Mouse (Mus musculus) forebrain, postnatal 0 days (tissue): ENCODE measurements around the gene 2900011O08Rik. TPM values are rescaled to one million over a fixed set of nuclear protein-coding genes. Genes with fewer than 3 reads are reported as not detected.

Experiments used
- ATAC-seq: fragments of 200-750 bp; cut with Nextera tagmentation; 2 replicates; pipeline ENCODE4 v1.8.0; 2017; ENCODE audit warnings: mild to moderate bottlenecking, moderate library complexity
- DNase-seq: peaks from one replicate; pipeline ENCODE4 v3.0.0-alpha.2; 2015
- H3K27ac ChIP-seq: fragments of 300-500 bp; sonication (generic); 2 replicates; pipeline ENCODE4 v1.5.1; 2014; ENCODE audit warnings: low read depth, mild to moderate bottlenecking, antibody characterized with exemption, low read length, moderate library complexity, mixed read lengths
- H3K27me3 ChIP-seq: fragments of 300-500 bp; sonication (generic); 2 replicates; pipeline ENCODE4 v1.6.1; 2014; ENCODE audit warnings: mild to moderate bottlenecking, low read length, mixed read lengths; ENCODE audit not compliant: insufficient read depth
- H3K36me3 ChIP-seq: fragments of 300-500 bp; sonication (generic); 2 replicates; pipeline ENCODE4 v1.6.1; 2014; ENCODE audit warnings: mild to moderate bottlenecking, moderate library complexity; ENCODE audit not compliant: insufficient read depth
- H3K4me1 ChIP-seq: fragments of 300-500 bp; sonication (generic); 2 replicates; pipeline ENCODE4 v1.6.1; 2014; ENCODE audit warnings: antibody characterized with exemption; ENCODE audit not compliant: insufficient read depth
- H3K4me2 ChIP-seq: fragments of 300-500 bp; sonication (generic); 2 replicates; pipeline ENCODE4 v1.6.1; 2014; ENCODE audit warnings: low read depth, mild to moderate bottlenecking, moderate library complexity
- H3K4me3 ChIP-seq: fragments of 300-500 bp; sonication (generic); 2 replicates; pipeline ENCODE4 v1.5.1; 2014; ENCODE audit warnings: low read depth, low read length, mixed read lengths
- H3K9ac ChIP-seq: fragments of 300-500 bp; sonication (generic); 2 replicates; pipeline ENCODE4 v1.6.1; 2014; ENCODE audit warnings: mild to moderate bottlenecking
- H3K9me3 ChIP-seq: fragments of 300-500 bp; sonication (generic); 2 replicates; pipeline ENCODE4 v1.6.1; 2016; ENCODE audit warnings: low read length
- CTCF ChIP-seq: sonication (generic); IDR thresholded peaks from 2 replicates; pipeline ENCODE4 v1.5.1; 2016; ENCODE audit warnings: antibody characterized with exemption, control low read depth, low read depth
- WGBS: fragments of 180-500 bp; shearing (Covaris S2); extraction: QIAGEN DNeasy Blood & Tissue Kit; methylation state at CpG from one replicate; pipeline ENCODE4 v1.1.7; 2014; 5-methylcytosine and 5-hydroxymethylcytosine counted together
- polyA plus RNA-seq: library from polyadenylated mRNA; unstranded; fragments of >200 nt; fragmentation: Nextera tagmentation; extraction: Ambion mirVana; gene quantifications from 2 replicates; pipeline ENCODE4 v1.2.1, GENCODE M21; 2015
- total RNA-seq: library from RNA; depleted of rRNA; stranded (reverse); fragments of >200 nt; gene quantifications from 2 replicates; pipeline ENCODE4 v1.2.3, GENCODE M21; 2014

2900011O08Rik gene
- total and polyA plus RNA-seq, 2 experiments from 2014 or later, result 165 to 213 TPM

- H3K4me3 ChIP-seq, result no peak overlapping the region
- no peaks in the 10 kb centered on the region for H3K4me1 ChIP-seq
- H3K27me3 ChIP-seq, result no peaks in the 10 kb centered on the region
- ATAC-seq (no peak), DNase-seq (no peak)
- TF ChIP-seq CTCF, result no peak
- H3K36me3 ChIP-seq, result peaks cover 38% of the 10 kb centered on the region
- H3K9ac ChIP-seq, result no peak overlapping the region
- no peak overlapping the region for H3K27ac ChIP-seq
- WGBS, result 95% methylated on average over 2 of the region's 2 CpGs
- H3K4me2 ChIP-seq, result no peak overlapping the region
- H3K9me3 ChIP-seq, result no peaks in the 10 kb centered on the region
These were observed 105.4 kb downstream of the 2900011O08Rik start for GRCm38 (mm10) chr16:14091771-14092170.

DNA sequence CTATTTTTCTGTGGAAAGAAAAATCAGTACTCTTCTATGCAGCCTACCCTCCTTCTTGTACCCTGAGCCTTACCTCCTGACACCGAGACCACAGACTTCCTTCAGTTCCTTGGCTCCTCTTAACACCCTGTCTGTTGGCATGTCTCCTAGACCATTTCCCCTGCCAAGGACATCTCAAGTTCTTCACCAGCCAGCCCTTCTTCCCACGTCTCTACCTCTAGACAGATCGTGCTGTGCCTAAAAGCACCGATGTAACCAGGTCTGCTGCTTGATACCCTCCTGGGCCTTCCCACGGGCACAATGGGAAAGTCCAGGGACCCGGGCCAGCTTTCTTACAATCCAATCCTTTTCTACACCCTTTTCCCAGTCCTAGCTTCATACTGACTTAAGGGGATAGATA is 119.5 kb downstream of the 2900011O08Rik start:
- 75% methylated on average over 6 of the region's 6 CpGs for WGBS
- Histone ChIP-seq H3K27ac (no peak overlapping the region), H3K4me2 (no peak overlapping the region), H3K4me1 (no peaks in the 10 kb centered on the region), H3K4me3 (no peak overlapping the region), H3K9me3 (no peaks in the 10 kb centered on the region), H3K9ac (no peak overlapping the region), H3K36me3 (peaks cover 26% of the 10 kb centered on the region), H3K27me3 (no peaks in the 10 kb centered on the region)
- no peak for ATAC-seq
- DNase-seq, result no peak
- TF ChIP-seq CTCF, result no peak

DNA sequence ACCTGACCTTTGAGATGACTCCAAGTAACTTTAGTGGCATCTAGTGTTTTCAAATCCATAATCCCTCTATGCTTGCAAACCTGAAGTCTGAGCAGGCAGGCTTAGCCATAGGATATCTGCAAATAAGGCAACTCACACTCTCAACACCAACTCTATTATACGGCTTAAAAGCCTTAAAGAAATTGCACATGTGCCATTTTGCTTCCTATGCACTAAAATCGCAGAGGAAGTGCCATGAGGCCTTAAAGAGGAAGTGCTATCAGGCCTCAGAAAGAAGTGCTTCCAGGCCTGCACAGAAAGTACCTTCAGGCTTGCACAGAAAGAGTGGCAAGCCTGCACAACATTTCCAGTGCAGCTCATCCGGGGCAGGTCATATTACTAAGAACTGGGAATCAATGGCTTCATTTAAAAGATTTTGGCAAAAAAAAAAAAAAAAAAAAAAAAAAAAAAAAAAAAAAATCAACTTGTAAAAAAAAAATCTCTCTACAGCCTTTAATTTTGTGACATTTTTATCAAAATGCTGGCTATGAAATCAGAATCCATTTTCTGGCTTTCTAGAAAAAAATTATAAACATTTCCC is 123.3 kb downstream of the 2900011O08Rik start:
- no peak for TF ChIP-seq CTCF
- no peak overlapping the region for H3K9ac ChIP-seq
- no peaks in the 10 kb centered on the region for H3K9me3 ChIP-seq

DNA sequence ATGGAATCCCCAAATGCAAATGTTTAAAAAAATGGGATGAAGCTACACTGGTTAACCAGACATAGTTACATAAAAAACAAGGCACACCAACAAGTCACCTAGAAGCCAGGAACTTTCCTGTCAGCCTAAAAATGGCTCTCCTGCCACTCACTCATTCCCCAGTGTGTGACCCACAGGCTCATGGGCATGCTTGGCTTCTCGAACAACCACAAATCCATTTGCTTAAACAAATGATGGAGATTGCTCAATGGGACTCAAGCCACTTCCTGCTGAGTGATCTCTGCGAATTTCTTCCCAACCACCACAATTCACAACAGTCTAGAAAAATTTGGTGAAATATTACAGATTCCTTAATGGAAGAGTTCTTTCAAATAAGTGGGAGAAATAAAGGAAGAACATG is 124.5 kb downstream of the 2900011O08Rik start:
- ATAC-seq, result no peak
- H3K27ac ChIP-seq, result no peak overlapping the region

More for the DNA sequence above, 123.3 kb downstream of the 2900011O08Rik start:
- Histone ChIP-seq H3K4me2 (no peak overlapping the region), H3K4me3 (no peak overlapping the region), H3K27ac (no peak overlapping the region), H3K27me3 (no peaks in the 10 kb centered on the region), H3K4me1 (no peaks in the 10 kb centered on the region), H3K36me3 (peaks cover 42% of the 10 kb centered on the region)
- ATAC-seq (no peak), DNase-seq (no peak)
- 82% methylated on average over 3 of the region's 3 CpGs for WGBS

GRCm38 (mm10) chr16:14112133-14112532 is 125.7 kb downstream of the 2900011O08Rik start:
- Histone ChIP-seq H3K36me3 (peaks cover 57% of the 10 kb centered on the region), H3K4me3 (no peak overlapping the region)

More for the DNA sequence above, 124.5 kb downstream of the 2900011O08Rik start:
- 78% methylated on average over 2 of the region's 2 CpGs for WGBS
- Histone ChIP-seq H3K4me2 (no peak overlapping the region), H3K9ac (no peak overlapping the region), H3K4me1 (no peaks in the 10 kb centered on the region), H3K27me3 (no peaks in the 10 kb centered on the region), H3K4me3 (no peak overlapping the region), H3K36me3 (peaks cover 46% of the 10 kb centered on the region), H3K9me3 (no peaks in the 10 kb centered on the region)
- no peak for DNase-seq
- no peak for TF ChIP-seq CTCF

DNA sequence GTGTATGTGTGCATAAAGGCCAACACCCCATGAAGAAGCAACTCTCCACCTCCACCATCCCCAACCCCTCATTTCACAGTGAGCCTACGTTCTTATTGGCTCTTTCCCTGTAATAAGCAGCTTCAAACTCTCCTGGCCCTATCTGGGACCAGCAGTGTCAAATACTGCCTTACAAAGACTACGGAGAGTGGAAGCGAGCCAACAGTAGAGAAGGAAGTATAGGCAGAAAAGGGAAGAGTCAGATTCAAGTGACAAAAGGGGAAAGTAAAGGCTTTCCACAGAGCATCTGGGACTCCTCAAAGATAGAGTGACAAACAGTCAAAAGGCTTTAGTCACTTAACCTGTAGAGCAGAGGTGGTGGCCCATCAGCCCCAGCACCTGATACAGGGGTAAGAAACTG is 126.3 kb downstream of the 2900011O08Rik start:
- H3K9me3 ChIP-seq, result no peaks in the 10 kb centered on the region
- H3K4me2 ChIP-seq, result no peak overlapping the region
- H3K36me3 ChIP-seq, result peaks cover 62% of the 10 kb centered on the region
- no peak for DNase-seq
- ATAC-seq, result no peak
- no peak for TF ChIP-seq CTCF
- H3K4me3 ChIP-seq, result no peak overlapping the region
- no peak overlapping the region for H3K9ac ChIP-seq
- H3K4me1 ChIP-seq, result no peaks in the 10 kb centered on the region
- WGBS, result 98% methylated on average over 3 of the region's 3 CpGs
- no peaks in the 10 kb centered on the region for H3K27me3 ChIP-seq
- no peak overlapping the region for H3K27ac ChIP-seq

More at GRCm38 (mm10) chr16:14112133-14112532, 125.7 kb downstream of the 2900011O08Rik start:
- H3K4me1 ChIP-seq, result no peaks in the 10 kb centered on the region
- H3K4me2 ChIP-seq, result no peak overlapping the region
- H3K27me3 ChIP-seq, result no peaks in the 10 kb centered on the region
- no peaks in the 10 kb centered on the region for H3K9me3 ChIP-seq
- DNase-seq (no peak), ATAC-seq (no peak)
- WGBS, result 82% methylated on average over 2 of the region's 2 CpGs
- no peak overlapping the region for H3K27ac ChIP-seq
- no peak overlapping the region for H3K9ac ChIP-seq
- TF ChIP-seq CTCF, result no peak

DNA sequence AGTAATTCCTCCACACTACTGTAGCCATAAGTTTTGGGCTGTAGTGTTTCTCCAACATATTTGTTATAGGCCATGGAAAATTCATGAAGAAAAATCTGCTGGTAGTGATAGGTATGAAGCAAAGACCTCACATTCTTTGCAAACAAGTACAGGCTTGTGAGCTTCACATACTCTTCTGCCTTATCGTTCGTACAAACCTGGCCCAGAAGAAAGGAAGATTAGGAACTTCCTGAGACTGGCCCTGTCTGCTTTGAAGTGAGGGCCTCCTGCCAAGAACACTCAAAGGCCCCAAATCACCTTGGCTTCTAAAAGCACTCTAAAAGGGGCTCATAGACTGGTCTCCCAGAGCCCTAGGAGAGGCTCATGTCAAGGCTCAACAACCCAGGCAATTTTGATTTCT is 130.9 kb downstream of the 2900011O08Rik start:
- DNase-seq, result no peak
- Histone ChIP-seq H3K4me3 (no peak overlapping the region), H3K4me2 (no peak overlapping the region), H3K4me1 (no peaks in the 10 kb centered on the region), H3K27me3 (no peaks in the 10 kb centered on the region), H3K36me3 (peaks cover 62% of the 10 kb centered on the region), H3K27ac (no peak overlapping the region), H3K9ac (no peak overlapping the region), H3K9me3 (no peaks in the 10 kb centered on the region)
- no peak for ATAC-seq
- 85% methylated on average over 2 of the region's 2 CpGs for WGBS
- TF ChIP-seq CTCF, result no peak
